Mouse (Mus musculus): ENCODE measurements around the gene Stx8. TPM values are rescaled to one million over a fixed set of nuclear protein-coding genes. Genes with fewer than 3 reads are reported as not detected.
A peak's percentile ranks its signal among the peaks of the same experiment; 100 is the strongest.

Stx8 gene
- polyA plus RNA-seq, 1 experiment from 2014 or later = 68.5 TPM

DNA sequence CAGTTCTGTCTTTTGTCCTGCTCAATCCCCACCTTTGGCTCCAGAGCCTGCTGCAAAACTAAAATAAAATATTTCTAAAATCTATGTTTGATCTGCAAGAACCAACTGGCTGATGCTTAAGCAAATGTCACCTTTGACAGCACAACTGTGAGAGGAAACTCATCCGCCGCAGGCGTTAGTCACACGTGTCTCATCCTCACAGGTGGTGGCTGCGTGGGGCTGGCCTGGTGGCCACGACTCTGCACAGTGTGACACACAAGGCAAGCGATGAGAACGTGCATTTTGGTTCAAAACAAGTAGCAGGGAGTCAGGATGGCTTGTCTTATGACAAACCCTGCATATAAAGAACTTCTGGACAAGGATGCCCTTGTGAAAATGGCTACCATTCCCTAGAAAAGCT, 233.1 kb downstream of the Stx8 start:
- no peak overlapping the region for H3K4me2 ChIP-seq (replicated peaks; ENCODE audit: low read depth, low read length)
- H3K36me3 ChIP-seq (ENCODE audit: control insufficient read depth, insufficient read depth, low read length) = no peaks in the 10 kb centered on the region
- H3K9ac ChIP-seq (replicated peaks; ENCODE audit: low read depth, low read length) = no peak overlapping the region
- peak overlapping the region; percentile 41; the same call in 1 of the 2 replicates for H3K27ac ChIP-seq (ENCODE audit: low read length)
- H3K9me3 ChIP-seq (ENCODE audit: control insufficient read depth, low read depth, low read length) = no peaks in the 10 kb centered on the region
- ATAC-seq (ENCODE audit: insufficient number of reproducible peaks, insufficient read depth, low FRiP score, low read depth) = no peak
- 53% methylated on average over 8 of the region's 8 CpGs for WGBS
- no peak overlapping the region for H3K4me3 ChIP-seq (ENCODE audit: low read depth, low read length)
- H3K4me1 ChIP-seq (ENCODE audit: control insufficient read depth, insufficient read depth, low read length) = peaks cover 50% of the 10 kb centered on the region
- H3K27me3 ChIP-seq (ENCODE audit: control insufficient read depth, insufficient read depth, low read length) = no peaks in the 10 kb centered on the region

DNA sequence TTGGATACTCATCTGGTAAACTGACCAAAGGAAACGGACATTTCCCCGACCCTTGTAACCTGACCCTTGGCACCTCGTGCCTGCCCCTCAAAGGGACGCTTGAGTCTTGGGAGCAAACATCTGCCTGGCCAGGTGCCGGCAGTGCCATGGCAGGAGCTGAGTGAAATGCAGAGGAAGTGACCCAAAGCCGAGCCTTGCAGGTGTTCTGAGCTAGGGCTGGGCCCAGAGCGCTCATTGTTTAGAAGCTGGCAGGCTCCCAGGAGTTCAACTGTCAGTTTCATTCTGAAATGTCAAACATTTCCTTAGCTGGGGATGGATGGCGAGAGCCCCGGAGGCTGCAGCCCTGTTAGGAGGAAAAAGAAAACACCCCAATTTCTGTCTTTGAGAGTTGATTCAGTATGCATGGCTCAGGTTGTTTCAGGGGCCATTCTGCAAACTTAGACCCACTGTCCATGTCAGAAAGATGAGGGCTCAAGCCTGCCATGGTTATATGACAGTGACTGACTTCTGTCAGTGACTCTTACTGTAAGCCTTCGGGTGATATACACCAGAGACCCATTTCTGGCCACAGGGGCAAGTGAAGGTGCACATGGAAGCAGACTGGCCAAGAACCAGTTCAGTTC, 233.9 kb downstream of the Stx8 start:
- Histone ChIP-seq H3K27me3 (ENCODE audit: control insufficient read depth, insufficient read depth, low read length) (no peaks in the 10 kb centered on the region), H3K9me3 (ENCODE audit: control insufficient read depth, low read depth, low read length) (no peaks in the 10 kb centered on the region), H3K4me1 (ENCODE audit: control insufficient read depth, insufficient read depth, low read length) (peaks cover 51% of the 10 kb centered on the region), H3K36me3 (ENCODE audit: control insufficient read depth, insufficient read depth, low read length) (no peaks in the 10 kb centered on the region), H3K4me3 (ENCODE audit: low read depth, low read length) (no peak overlapping the region), H3K9ac (replicated peaks; ENCODE audit: low read depth, low read length) (no peak overlapping the region), H3K27ac (ENCODE audit: low read length) (peak overlapping the region; percentile 29), H3K4me2 (replicated peaks; ENCODE audit: low read depth, low read length) (no peak overlapping the region)
- 10% methylated on average over 10 of the region's 10 CpGs for WGBS
- ATAC-seq (ENCODE audit: insufficient number of reproducible peaks, insufficient read depth, low FRiP score, low read depth) = peak; percentile 62; the same call in 1 of the 2 replicates

DNA sequence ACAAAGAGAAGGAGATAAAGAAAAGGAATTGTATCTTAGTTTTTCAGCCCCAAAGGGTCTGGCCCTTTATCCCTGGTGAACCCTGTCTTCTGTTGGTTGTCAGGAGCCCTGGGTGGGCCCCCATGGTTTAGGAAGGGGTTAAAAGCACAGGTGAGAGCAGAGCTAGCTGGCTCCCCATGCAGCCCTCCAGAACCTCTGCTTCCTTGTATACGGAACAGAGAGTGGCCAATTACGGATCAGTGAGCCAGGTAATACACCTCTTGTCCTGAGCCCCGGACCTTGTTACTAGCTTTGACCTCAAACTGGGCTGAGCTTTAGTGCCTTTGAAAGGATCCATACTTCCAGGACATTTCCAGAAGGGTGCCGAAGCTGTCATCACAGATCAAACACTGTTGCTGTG, 234.5 kb downstream of the Stx8 start:
- Histone ChIP-seq H3K9me3 (ENCODE audit: control insufficient read depth, low read depth, low read length) (no peaks in the 10 kb centered on the region), H3K4me1 (ENCODE audit: control insufficient read depth, insufficient read depth, low read length) (peaks cover 51% of the 10 kb centered on the region), H3K27me3 (ENCODE audit: control insufficient read depth, insufficient read depth, low read length) (no peaks in the 10 kb centered on the region), H3K4me3 (ENCODE audit: low read depth, low read length) (no peak overlapping the region), H3K36me3 (ENCODE audit: control insufficient read depth, insufficient read depth, low read length) (0 out of 2 replicates have a peak, but pooled peaks cover 3% of the 10 kb centered on the region), H3K9ac (replicated peaks; ENCODE audit: low read depth, low read length) (no peak overlapping the region), H3K4me2 (replicated peaks; ENCODE audit: low read depth, low read length) (no peak overlapping the region), H3K27ac (ENCODE audit: low read length) (peak overlapping the region; percentile 29)
- 61% methylated on average over 4 of the region's 4 CpGs for WGBS
- ATAC-seq (ENCODE audit: insufficient number of reproducible peaks, insufficient read depth, low FRiP score, low read depth) = no peak

DNA sequence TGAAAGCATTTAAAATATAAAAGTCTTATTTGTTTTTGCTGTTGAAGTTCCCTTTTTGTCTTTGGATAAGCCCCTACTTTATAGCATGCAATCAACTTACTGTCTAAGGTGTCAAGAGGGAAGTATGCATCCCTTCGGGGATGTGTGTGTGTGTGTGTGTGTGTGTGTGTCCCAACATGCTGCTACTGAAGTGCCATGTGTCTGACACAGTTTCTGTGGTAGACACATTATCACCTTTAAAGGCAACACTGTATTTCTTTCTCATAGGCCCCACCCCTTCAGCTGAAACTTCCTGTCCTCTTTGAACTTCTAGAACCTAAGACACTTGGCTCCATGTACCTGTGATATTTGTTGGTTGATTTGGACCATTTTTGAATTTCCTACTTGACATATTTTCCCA, 235.1 kb downstream of the Stx8 start:
- Histone ChIP-seq H3K4me1 (ENCODE audit: control insufficient read depth, insufficient read depth, low read length) (peaks cover 46% of the 10 kb centered on the region), H3K9ac (replicated peaks; ENCODE audit: low read depth, low read length) (no peak overlapping the region), H3K27ac (ENCODE audit: low read length) (no peak overlapping the region), H3K4me3 (ENCODE audit: low read depth, low read length) (no peak overlapping the region), H3K36me3 (ENCODE audit: control insufficient read depth, insufficient read depth, low read length) (0 out of 2 replicates have a peak, but pooled peaks cover 3% of the 10 kb centered on the region), H3K9me3 (ENCODE audit: control insufficient read depth, low read depth, low read length) (no peaks in the 10 kb centered on the region), H3K4me2 (replicated peaks; ENCODE audit: low read depth, low read length) (no peak overlapping the region), H3K27me3 (ENCODE audit: control insufficient read depth, insufficient read depth, low read length) (no peaks in the 10 kb centered on the region)
- no peak for ATAC-seq (ENCODE audit: insufficient number of reproducible peaks, insufficient read depth, low FRiP score, low read depth)
- 50% methylated on average over 1 of the region's 1 CpGs for WGBS

DNA sequence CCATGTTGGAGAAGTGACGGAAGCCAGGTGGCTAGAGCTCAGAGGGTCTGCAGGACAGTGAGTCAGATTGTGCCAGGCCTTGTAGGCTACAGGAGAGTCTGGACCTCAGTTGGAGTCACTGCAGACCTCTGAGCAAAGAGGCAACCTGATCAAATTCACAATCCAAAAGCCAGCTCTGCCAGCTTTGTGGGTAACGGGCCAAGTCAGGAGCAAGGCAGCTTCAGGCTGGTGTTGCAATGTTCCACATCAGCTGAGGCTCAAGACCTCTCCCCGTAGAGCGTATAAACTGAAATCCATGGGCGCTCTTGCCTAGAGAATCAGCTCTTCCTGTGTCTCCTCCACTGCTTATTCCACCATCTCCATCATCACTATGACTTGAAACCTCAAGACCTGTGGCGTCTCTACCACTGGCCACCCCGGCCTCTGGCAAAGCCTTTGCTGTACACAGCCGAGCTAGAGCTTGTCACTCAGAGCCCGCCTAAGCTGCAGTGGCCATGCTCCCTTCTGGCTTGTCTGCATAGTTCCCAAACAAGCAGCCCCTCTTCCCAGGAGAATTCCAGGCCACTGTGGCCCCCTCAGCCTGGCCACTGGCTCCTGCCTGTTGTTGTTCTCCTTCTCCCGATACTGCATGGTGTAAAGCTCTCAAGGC, 235.9 kb downstream of the Stx8 start:
- Histone ChIP-seq H3K27me3 (ENCODE audit: control insufficient read depth, insufficient read depth, low read length) (no peaks in the 10 kb centered on the region), H3K9me3 (ENCODE audit: control insufficient read depth, low read depth, low read length) (no peaks in the 10 kb centered on the region), H3K36me3 (ENCODE audit: control insufficient read depth, insufficient read depth, low read length) (0 out of 2 replicates have a peak, but pooled peaks cover 3% of the 10 kb centered on the region), H3K4me2 (replicated peaks; ENCODE audit: low read depth, low read length) (no peak overlapping the region), H3K4me1 (ENCODE audit: control insufficient read depth, insufficient read depth, low read length) (peaks cover 39% of the 10 kb centered on the region), H3K9ac (replicated peaks; ENCODE audit: low read depth, low read length) (no peak overlapping the region), H3K4me3 (ENCODE audit: low read depth, low read length) (no peak overlapping the region), H3K27ac (ENCODE audit: low read length) (no peak overlapping the region)
- no peak for ATAC-seq (ENCODE audit: insufficient number of reproducible peaks, insufficient read depth, low FRiP score, low read depth)
- WGBS = 84% methylated on average over 10 of the region's 10 CpGs

DNA sequence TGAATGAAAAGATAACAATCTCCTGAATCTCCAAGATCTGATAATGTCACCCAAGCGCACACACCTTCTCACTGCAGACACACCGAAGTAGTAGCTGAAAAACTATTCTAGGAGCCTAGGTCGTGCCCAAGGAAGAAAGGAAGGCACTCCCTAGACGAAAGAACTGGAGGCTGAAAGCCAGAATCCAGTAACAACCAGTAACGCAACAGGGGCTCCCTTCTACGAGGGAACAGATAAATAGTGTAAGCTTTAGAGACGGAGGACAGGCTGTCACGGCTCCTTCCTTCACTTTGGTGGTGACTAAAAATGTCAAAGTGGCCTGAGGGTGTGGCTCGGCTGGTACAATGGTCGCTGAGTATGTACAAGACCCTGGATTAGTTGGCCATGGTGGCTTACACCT, 236.6 kb downstream of the Stx8 start:
- Histone ChIP-seq H3K27ac (ENCODE audit: low read length) (no peak overlapping the region), H3K36me3 (ENCODE audit: control insufficient read depth, insufficient read depth, low read length) (0 out of 2 replicates have a peak, but pooled peaks cover 3% of the 10 kb centered on the region), H3K9me3 (ENCODE audit: control insufficient read depth, low read depth, low read length) (no peaks in the 10 kb centered on the region), H3K9ac (replicated peaks; ENCODE audit: low read depth, low read length) (no peak overlapping the region), H3K4me1 (ENCODE audit: control insufficient read depth, insufficient read depth, low read length) (peaks cover 40% of the 10 kb centered on the region), H3K4me2 (replicated peaks; ENCODE audit: low read depth, low read length) (no peak overlapping the region), H3K4me3 (ENCODE audit: low read depth, low read length) (no peak overlapping the region), H3K27me3 (ENCODE audit: control insufficient read depth, insufficient read depth, low read length) (no peaks in the 10 kb centered on the region)
- WGBS = 57% methylated on average over 10 of the region's 10 CpGs
- ATAC-seq (ENCODE audit: insufficient number of reproducible peaks, insufficient read depth, low FRiP score, low read depth) = no peak

DNA sequence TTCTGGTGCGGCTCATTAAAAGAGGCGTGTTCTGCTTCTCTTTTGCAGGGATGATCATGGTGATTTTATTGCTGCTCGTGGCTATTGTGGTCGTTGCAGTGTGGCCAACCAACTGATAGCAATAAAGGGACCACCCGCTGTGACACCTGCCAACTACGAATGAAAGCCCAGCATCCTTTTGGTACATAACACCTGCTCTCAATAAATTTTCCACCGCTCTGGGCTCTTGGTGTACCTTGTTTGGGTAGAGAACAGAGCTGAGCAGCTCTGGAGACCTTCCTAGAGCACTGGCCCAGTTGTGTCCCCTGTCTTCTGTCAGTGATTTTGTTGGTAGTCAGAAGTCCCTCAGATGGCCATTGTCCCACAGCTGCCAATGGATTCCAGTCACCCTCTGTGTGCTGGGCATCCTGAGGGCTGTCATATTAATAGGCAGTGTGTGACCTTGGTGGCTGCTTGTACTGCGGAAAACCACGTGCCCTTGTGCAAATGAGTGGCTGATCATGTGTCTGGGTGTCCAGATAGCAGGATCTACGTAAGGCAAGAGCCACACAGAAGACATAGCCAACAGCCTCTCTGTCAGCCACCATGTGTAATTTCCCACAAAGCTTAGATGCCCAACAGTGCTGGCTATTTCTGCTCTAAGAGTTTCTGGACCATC, 237.8 kb downstream of the Stx8 start:
- Histone ChIP-seq H3K36me3 (ENCODE audit: control insufficient read depth, insufficient read depth, low read length) (0 out of 2 replicates have a peak, but pooled peaks cover 3% of the 10 kb centered on the region), H3K27me3 (ENCODE audit: control insufficient read depth, insufficient read depth, low read length) (no peaks in the 10 kb centered on the region), H3K27ac (ENCODE audit: low read length) (no peak overlapping the region), H3K4me2 (replicated peaks; ENCODE audit: low read depth, low read length) (no peak overlapping the region), H3K4me1 (ENCODE audit: control insufficient read depth, insufficient read depth, low read length) (peaks cover 43% of the 10 kb centered on the region), H3K9me3 (ENCODE audit: control insufficient read depth, low read depth, low read length) (no peaks in the 10 kb centered on the region), H3K4me3 (ENCODE audit: low read depth, low read length) (no peak overlapping the region), H3K9ac (replicated peaks; ENCODE audit: low read depth, low read length) (no peak overlapping the region)
- ATAC-seq (ENCODE audit: insufficient number of reproducible peaks, insufficient read depth, low FRiP score, low read depth) = no peak
- 71% methylated on average over 10 of the region's 10 CpGs for WGBS

DNA sequence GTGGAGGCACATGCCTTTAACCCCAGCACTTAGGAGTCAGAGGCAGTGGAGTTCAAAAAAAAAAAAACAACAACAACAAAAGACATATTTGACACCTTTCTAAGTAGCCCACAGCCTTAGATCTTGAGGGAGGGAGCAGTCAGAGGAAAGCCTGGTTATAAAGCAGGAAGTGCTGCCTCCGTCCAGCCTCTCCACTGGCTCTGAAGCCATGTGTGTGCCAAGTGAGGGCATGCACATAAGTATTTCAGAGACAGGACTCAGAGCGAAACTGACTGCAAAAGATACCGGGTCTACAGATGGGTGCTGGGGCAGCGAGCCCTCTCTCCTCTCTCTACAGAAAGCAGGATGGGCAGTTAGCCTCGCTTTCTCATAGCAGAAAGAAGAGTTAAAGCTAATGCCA, 238.4 kb downstream of the Stx8 start:
- ATAC-seq (ENCODE audit: insufficient number of reproducible peaks, insufficient read depth, low FRiP score, low read depth) = no peak
- peaks cover 38% of the 10 kb centered on the region for H3K4me1 ChIP-seq (ENCODE audit: control insufficient read depth, insufficient read depth, low read length)
- no peak overlapping the region for H3K4me3 ChIP-seq (ENCODE audit: low read depth, low read length)
- WGBS = 66% methylated on average over 5 of the region's 5 CpGs
- H3K9me3 ChIP-seq (ENCODE audit: control insufficient read depth, low read depth, low read length) = no peaks in the 10 kb centered on the region
- no peak overlapping the region; the same call in 1 of the 2 replicates for H3K27ac ChIP-seq (ENCODE audit: low read length)
- 0 out of 2 replicates have a peak, but pooled peaks cover 3% of the 10 kb centered on the region for H3K36me3 ChIP-seq (ENCODE audit: control insufficient read depth, insufficient read depth, low read length)
- no peak overlapping the region for H3K9ac ChIP-seq (replicated peaks; ENCODE audit: low read depth, low read length)
- no peak overlapping the region for H3K4me2 ChIP-seq (replicated peaks; ENCODE audit: low read depth, low read length)
- H3K27me3 ChIP-seq (ENCODE audit: control insufficient read depth, insufficient read depth, low read length) = no peaks in the 10 kb centered on the region

Data from stomach, embryonic 14.5 days (tissue).